Mouse (Mus musculus) neural tube, embryonic 10.5 days (tissue): ENCODE measurements around the gene Pgm2.

Experiments
- DNase-seq: peaks from one replicate; pipeline ENCODE4 v3.0.0-alpha.2; 2017; ENCODE audit warnings: low spot score; ENCODE audit errors: extremely low spot score

The Pgm2 gene

GRCm38 (mm10) chr5:64174429-64174935 lies 81.7 kb downstream of the Pgm2 start:
- no peak for DNase-seq
